Mouse (Mus musculus): ENCODE measurements around the gene Abcc6. TPM values are rescaled to one million over a fixed set of nuclear protein-coding genes. Genes with fewer than 3 reads are reported as not detected.

Abcc6 gene
- polyA plus RNA-seq (2014; fragmentation: Illumina TruSeq; extraction: RNeasy Lipid Tissue Mini Kit (QIAGEN cat#74804); ENCODE audit: low read depth, low replicate concordance) = not detected

DNA sequence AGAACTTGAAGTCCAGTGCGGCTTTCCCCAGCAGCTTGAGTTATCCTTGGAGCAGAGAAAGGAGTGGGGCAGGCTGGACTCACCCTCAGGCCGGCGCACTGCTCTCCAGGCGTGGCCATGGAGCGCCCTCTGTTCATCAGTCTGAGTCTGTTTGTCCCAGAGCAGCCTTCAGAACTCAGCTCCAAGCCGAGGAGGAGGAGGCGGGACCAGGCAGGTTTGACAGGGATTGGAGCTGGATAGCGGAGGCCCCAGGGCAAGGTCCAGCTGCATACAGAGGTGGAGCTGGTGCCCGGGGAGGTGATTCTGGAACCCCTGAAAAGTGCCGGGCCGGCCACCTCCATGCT lies at the start of gene Abcc6:
TSS of gene Abcc6 (minus strand) at position 158 of the 344 bp plus-strand sequence.

DNA sequence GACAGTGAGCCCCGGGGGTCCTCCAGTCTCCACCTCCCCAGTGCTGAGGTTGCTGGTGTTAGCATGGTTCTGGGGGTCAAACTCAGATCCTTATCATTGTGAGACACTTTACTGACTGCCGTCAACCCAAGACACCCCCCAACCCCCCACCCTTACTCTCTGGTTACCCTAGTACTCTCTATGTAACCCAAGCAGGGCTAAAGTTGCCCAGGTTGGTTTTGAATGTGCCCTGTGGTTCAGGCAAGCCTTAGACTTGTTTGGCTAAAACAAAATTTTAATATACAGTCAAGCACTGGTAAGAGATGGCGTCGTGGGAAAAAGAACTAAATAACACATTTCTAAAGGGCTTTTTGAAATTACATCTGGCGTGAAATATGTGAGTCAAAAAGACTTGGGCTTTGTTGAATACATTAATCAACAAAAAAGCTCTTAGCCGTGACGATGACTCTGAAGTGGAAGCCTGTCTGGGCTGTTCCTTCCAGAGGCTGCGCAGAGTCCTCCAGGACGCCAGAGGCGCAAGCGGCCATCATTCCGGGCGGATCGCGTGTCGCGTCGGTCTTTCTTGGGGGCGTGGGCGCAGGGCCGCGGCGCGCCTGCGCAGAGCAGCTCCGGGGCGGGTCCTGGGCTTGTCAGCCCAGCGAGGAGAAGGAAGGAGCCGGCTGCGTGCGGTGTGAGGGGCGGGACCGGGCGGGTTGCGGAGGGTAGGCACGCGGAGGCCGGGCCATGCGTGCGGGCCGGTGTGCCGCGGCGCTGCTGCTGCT lies 3.2 kb upstream of the Abcc6 start, which contains the start of gene Nomo1:
TSS of gene Nomo1 (plus strand) at position 590 of the 761 bp plus-strand sequence.

DNA sequence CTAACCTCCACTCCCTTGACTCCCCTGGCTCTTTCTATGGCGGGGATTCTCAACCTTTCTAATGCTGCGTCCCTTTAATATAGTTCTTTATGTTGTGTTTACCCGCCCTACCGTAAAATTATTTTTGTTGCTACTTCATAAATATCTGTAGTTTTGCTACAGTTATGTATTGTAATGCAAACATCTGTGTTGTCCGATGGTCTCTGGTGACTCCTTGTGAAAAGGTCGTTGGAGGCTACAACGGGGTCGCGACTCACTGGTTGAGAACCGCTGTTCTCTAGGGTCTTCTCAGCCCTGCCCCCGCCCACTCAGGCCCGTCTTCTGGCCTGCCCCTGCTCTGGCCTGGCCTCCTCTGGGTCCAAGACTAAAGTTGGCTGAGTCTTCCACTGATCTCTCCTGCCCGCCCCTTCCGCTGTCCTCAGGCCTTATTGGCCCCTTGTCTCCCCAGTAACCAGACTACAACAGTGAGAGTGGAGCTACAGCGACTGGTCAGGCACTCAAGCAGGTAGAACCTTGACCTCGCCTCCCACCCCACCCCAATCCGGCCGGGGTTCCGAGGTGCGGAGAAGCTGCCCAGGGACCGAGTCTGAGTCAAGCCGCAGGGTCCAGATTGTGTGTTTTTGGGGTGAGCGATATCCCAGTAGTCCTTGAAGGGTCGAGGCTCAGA lies 106.2 kb downstream of the Abcc6 start, which contains the start of gene Ccdc114:
TSS of gene Ccdc114 (plus strand) at position 311 of the 667 bp plus-strand sequence.

GRCm38 (mm10) chr7:45921242-45921621 lies 108.9 kb downstream of the Abcc6 start, which contains the start of gene Emp3:
Gene Emp3 (minus strand): TSS chr7:45921404.

Other genes with a start within 250 kb of the Abcc6 start
- gene Lmtk3, start 246.6 kb downstream of the Abcc6 start, polyA plus RNA-seq (2014; fragmentation: Illumina TruSeq; extraction: RNeasy Lipid Tissue Mini Kit (QIAGEN cat#74804); ENCODE audit: low read depth, low replicate concordance) = not detected
- 2.8 TPM for gene Sult2b1, start 245.6 kb downstream of the Abcc6 start, polyA plus RNA-seq (2014; fragmentation: Illumina TruSeq; extraction: RNeasy Lipid Tissue Mini Kit (QIAGEN cat#74804); ENCODE audit: low read depth, low replicate concordance)
- gene Cyth2, start 215.7 kb downstream of the Abcc6 start, polyA plus RNA-seq (2014; fragmentation: Illumina TruSeq; extraction: RNeasy Lipid Tissue Mini Kit (QIAGEN cat#74804); ENCODE audit: low read depth, low replicate concordance) = 69.6 TPM
- gene Kcnj14, start 205.5 kb downstream of the Abcc6 start, polyA plus RNA-seq (2014; fragmentation: Illumina TruSeq; extraction: RNeasy Lipid Tissue Mini Kit (QIAGEN cat#74804); ENCODE audit: low read depth, low replicate concordance) = not detected
- 1.2 TPM for gene Grwd1, start 199.4 kb downstream of the Abcc6 start, polyA plus RNA-seq (2014; fragmentation: Illumina TruSeq; extraction: RNeasy Lipid Tissue Mini Kit (QIAGEN cat#74804); ENCODE audit: low read depth, low replicate concordance)
- 20.4 TPM for gene Kdelr1, start 157.5 kb downstream of the Abcc6 start, polyA plus RNA-seq (2014; fragmentation: Illumina TruSeq; extraction: RNeasy Lipid Tissue Mini Kit (QIAGEN cat#74804); ENCODE audit: low read depth, low replicate concordance)
- gene Grin2d, start 151.9 kb downstream of the Abcc6 start, polyA plus RNA-seq (2014; fragmentation: Illumina TruSeq; extraction: RNeasy Lipid Tissue Mini Kit (QIAGEN cat#74804); ENCODE audit: low read depth, low replicate concordance) = 0.99 TPM
- gene Syngr4, start 133.6 kb downstream of the Abcc6 start, polyA plus RNA-seq (2014; fragmentation: Illumina TruSeq; extraction: RNeasy Lipid Tissue Mini Kit (QIAGEN cat#74804); ENCODE audit: low read depth, low replicate concordance) = 46.7 TPM
- gene Tmem143, start 133.4 kb downstream of the Abcc6 start, polyA plus RNA-seq (2014; fragmentation: Illumina TruSeq; extraction: RNeasy Lipid Tissue Mini Kit (QIAGEN cat#74804); ENCODE audit: low read depth, low replicate concordance) = 0.35 TPM
- gene Emp3, start 108.9 kb downstream of the Abcc6 start, polyA plus RNA-seq (2014; fragmentation: Illumina TruSeq; extraction: RNeasy Lipid Tissue Mini Kit (QIAGEN cat#74804); ENCODE audit: low read depth, low replicate concordance) = 1.3 TPM
- 2.9 TPM for gene Ccdc114, start 106.2 kb downstream of the Abcc6 start, polyA plus RNA-seq (2014; fragmentation: Illumina TruSeq; extraction: RNeasy Lipid Tissue Mini Kit (QIAGEN cat#74804); ENCODE audit: low read depth, low replicate concordance)
- gene Nomo1, start 3.4 kb upstream of the Abcc6 start, polyA plus RNA-seq (2014; fragmentation: Illumina TruSeq; extraction: RNeasy Lipid Tissue Mini Kit (QIAGEN cat#74804); ENCODE audit: low read depth, low replicate concordance) = 6.3 TPM
- gene Kcnj11, start 70.5 kb upstream of the Abcc6 start, polyA plus RNA-seq (2014; fragmentation: Illumina TruSeq; extraction: RNeasy Lipid Tissue Mini Kit (QIAGEN cat#74804); ENCODE audit: low read depth, low replicate concordance) = 0.25 TPM
- gene Abcc8, start 149.7 kb upstream of the Abcc6 start, polyA plus RNA-seq (2014; fragmentation: Illumina TruSeq; extraction: RNeasy Lipid Tissue Mini Kit (QIAGEN cat#74804); ENCODE audit: low read depth, low replicate concordance) = not detected
- gene Ush1c, start 208.2 kb upstream of the Abcc6 start, polyA plus RNA-seq (2014; fragmentation: Illumina TruSeq; extraction: RNeasy Lipid Tissue Mini Kit (QIAGEN cat#74804); ENCODE audit: low read depth, low replicate concordance) = 0.13 TPM
- not detected for gene Otog, start 210.7 kb upstream of the Abcc6 start, polyA plus RNA-seq (2014; fragmentation: Illumina TruSeq; extraction: RNeasy Lipid Tissue Mini Kit (QIAGEN cat#74804); ENCODE audit: low read depth, low replicate concordance)